Mouse (Mus musculus): Measurements from ENCODE around the gene Rph3a. TPM values are rescaled to one million over a fixed set of nuclear protein-coding genes. Genes with fewer than 3 reads are reported as not detected.

Rph3a gene
- polyA plus RNA-seq, 1 experiment from 2014 or later, result 0.57 TPM

GRCm38 (mm10) chr5:120968134-120968532, 41.8 kb downstream of the Rph3a start:
- Histone ChIP-seq H3K4me3 (ENCODE audit: low read depth, low read length) (no peak overlapping the region), H3K9ac (ENCODE audit: low read length) (no peak overlapping the region), H3K4me1 (ENCODE audit: control insufficient read depth, insufficient read depth, low read length) (no peaks in the 10 kb centered on the region), H3K9me3 (ENCODE audit: control insufficient read depth, low read length) (no peaks in the 10 kb centered on the region), H3K27ac (ENCODE audit: low read depth, low read length) (no peak overlapping the region), H3K27me3 (ENCODE audit: control insufficient read depth, insufficient read depth, low read length) (no peaks in the 10 kb centered on the region), H3K36me3 (ENCODE audit: control insufficient read depth, insufficient read depth, low read length) (no peaks in the 10 kb centered on the region), H3K4me2 (no peak overlapping the region)
- 64% methylated on average over 4 of the region's 4 CpGs for WGBS
- DNase-seq (ENCODE audit: low spot score, missing footprints) (no peak), ATAC-seq (ENCODE audit: low FRiP score) (no peak)

GRCm38 (mm10) chr5:120967355-120968133, 42.3 kb downstream of the Rph3a start:
- ATAC-seq (ENCODE audit: low FRiP score), result no peak
- no peak overlapping the region for H3K4me2 ChIP-seq
- no peaks in the 10 kb centered on the region for H3K4me1 ChIP-seq (ENCODE audit: control insufficient read depth, insufficient read depth, low read length)
- no peak overlapping the region for H3K4me3 ChIP-seq (ENCODE audit: low read depth, low read length)
- no peaks in the 10 kb centered on the region for H3K36me3 ChIP-seq (ENCODE audit: control insufficient read depth, insufficient read depth, low read length)
- H3K9ac ChIP-seq (ENCODE audit: low read length), result no peak overlapping the region
- WGBS, result 85% methylated on average over 13 of the region's 13 CpGs
- no peaks in the 10 kb centered on the region for H3K27me3 ChIP-seq (ENCODE audit: control insufficient read depth, insufficient read depth, low read length)
- H3K9me3 ChIP-seq (ENCODE audit: control insufficient read depth, low read length), result no peaks in the 10 kb centered on the region
- no peak overlapping the region for H3K27ac ChIP-seq (ENCODE audit: low read depth, low read length)
- no peak for DNase-seq (ENCODE audit: low spot score, missing footprints)

- no peaks in the 10 kb centered on the region for H3K36me3 ChIP-seq (ENCODE audit: control insufficient read depth, insufficient read depth, low read length)
- no peak for ATAC-seq (ENCODE audit: low FRiP score)
- WGBS, result 93% methylated on average over 8 of the region's 8 CpGs
Observed at GRCm38 (mm10) chr5:120966894-120967293, 43.0 kb downstream of the Rph3a start.

GRCm38 (mm10) chr5:120966156-120966555, 43.7 kb downstream of the Rph3a start:
- 84% methylated on average over 4 of the region's 4 CpGs for WGBS
- H3K27ac ChIP-seq (ENCODE audit: low read depth, low read length), result no peak overlapping the region
- H3K4me3 ChIP-seq (ENCODE audit: low read depth, low read length), result no peak overlapping the region
- ATAC-seq (ENCODE audit: low FRiP score) (no peak), DNase-seq (ENCODE audit: low spot score, missing footprints) (no peak)
- H3K9ac ChIP-seq (ENCODE audit: low read length), result no peak overlapping the region
- no peak overlapping the region for H3K4me2 ChIP-seq
- no peaks in the 10 kb centered on the region for H3K36me3 ChIP-seq (ENCODE audit: control insufficient read depth, insufficient read depth, low read length)
- no peaks in the 10 kb centered on the region for H3K27me3 ChIP-seq (ENCODE audit: control insufficient read depth, insufficient read depth, low read length)
- no peaks in the 10 kb centered on the region for H3K4me1 ChIP-seq (ENCODE audit: control insufficient read depth, insufficient read depth, low read length)
- H3K9me3 ChIP-seq (ENCODE audit: control insufficient read depth, low read length), result no peaks in the 10 kb centered on the region

More at GRCm38 (mm10) chr5:120966894-120967293, 43.0 kb downstream of the Rph3a start:
- Histone ChIP-seq H3K4me3 (ENCODE audit: low read depth, low read length) (no peak overlapping the region), H3K9ac (ENCODE audit: low read length) (no peak overlapping the region), H3K27ac (ENCODE audit: low read depth, low read length) (no peak overlapping the region), H3K9me3 (ENCODE audit: control insufficient read depth, low read length) (no peaks in the 10 kb centered on the region), H3K27me3 (ENCODE audit: control insufficient read depth, insufficient read depth, low read length) (no peaks in the 10 kb centered on the region), H3K4me1 (ENCODE audit: control insufficient read depth, insufficient read depth, low read length) (no peaks in the 10 kb centered on the region), H3K4me2 (no peak overlapping the region)
- no peak for DNase-seq (ENCODE audit: low spot score, missing footprints)

- ATAC-seq (ENCODE audit: low FRiP score), result no peak
- no peak for DNase-seq (ENCODE audit: low spot score, missing footprints)
- no peaks in the 10 kb centered on the region for H3K9me3 ChIP-seq (ENCODE audit: control insufficient read depth, low read length)
Observed at GRCm38 (mm10) chr5:120961004-120961403, 48.9 kb downstream of the Rph3a start.

GRCm38 (mm10) chr5:120953974-120954373, 55.9 kb downstream of the Rph3a start:
- no peak overlapping the region for H3K9ac ChIP-seq (ENCODE audit: low read length)
- no peak overlapping the region for H3K27ac ChIP-seq (ENCODE audit: low read depth, low read length)
- DNase-seq (ENCODE audit: low spot score, missing footprints) (peak; percentile 96), ATAC-seq (ENCODE audit: low FRiP score) (no peak)
- H3K27me3 ChIP-seq (ENCODE audit: control insufficient read depth, insufficient read depth, low read length), result no peaks in the 10 kb centered on the region
- H3K36me3 ChIP-seq (ENCODE audit: control insufficient read depth, insufficient read depth, low read length), result no peaks in the 10 kb centered on the region
- H3K4me3 ChIP-seq (ENCODE audit: low read depth, low read length), result no peak overlapping the region
- H3K4me1 ChIP-seq (ENCODE audit: control insufficient read depth, insufficient read depth, low read length), result no peaks in the 10 kb centered on the region
- no peaks in the 10 kb centered on the region for H3K9me3 ChIP-seq (ENCODE audit: control insufficient read depth, low read length)
- no peak overlapping the region for H3K4me2 ChIP-seq
- WGBS, result 14% methylated on average over 5 of the region's 5 CpGs

More at GRCm38 (mm10) chr5:120961004-120961403, 48.9 kb downstream of the Rph3a start:
- WGBS, result 46% methylated on average over 4 of the region's 4 CpGs
- Histone ChIP-seq H3K9ac (ENCODE audit: low read length) (no peak overlapping the region), H3K4me2 (no peak overlapping the region), H3K27me3 (ENCODE audit: control insufficient read depth, insufficient read depth, low read length) (no peaks in the 10 kb centered on the region), H3K4me3 (ENCODE audit: low read depth, low read length) (no peak overlapping the region), H3K36me3 (ENCODE audit: control insufficient read depth, insufficient read depth, low read length) (no peaks in the 10 kb centered on the region), H3K4me1 (ENCODE audit: control insufficient read depth, insufficient read depth, low read length) (no peaks in the 10 kb centered on the region), H3K27ac (ENCODE audit: low read depth, low read length) (no peak overlapping the region)

GRCm38 (mm10) chr5:120952242-120952770, 57.6 kb downstream of the Rph3a start:
- Histone ChIP-seq H3K9me3 (ENCODE audit: control insufficient read depth, low read length) (no peaks in the 10 kb centered on the region), H3K36me3 (ENCODE audit: control insufficient read depth, insufficient read depth, low read length) (no peaks in the 10 kb centered on the region), H3K4me3 (ENCODE audit: low read depth, low read length) (no peak overlapping the region), H3K4me1 (ENCODE audit: control insufficient read depth, insufficient read depth, low read length) (no peaks in the 10 kb centered on the region), H3K27ac (ENCODE audit: low read depth, low read length) (no peak overlapping the region), H3K27me3 (ENCODE audit: control insufficient read depth, insufficient read depth, low read length) (no peaks in the 10 kb centered on the region), H3K4me2 (no peak overlapping the region), H3K9ac (ENCODE audit: low read length) (no peak overlapping the region)
- ATAC-seq (ENCODE audit: low FRiP score) (no peak), DNase-seq (ENCODE audit: low spot score, missing footprints) (no peak)
- WGBS, result 73% methylated on average over 10 of the region's 10 CpGs

- H3K9me3 ChIP-seq (ENCODE audit: control insufficient read depth, low read length), result no peaks in the 10 kb centered on the region
- H3K27ac ChIP-seq (ENCODE audit: low read depth, low read length), result no peak overlapping the region
- no peak overlapping the region for H3K4me2 ChIP-seq
- H3K9ac ChIP-seq (ENCODE audit: low read length), result no peak overlapping the region
- no peak for DNase-seq (ENCODE audit: low spot score, missing footprints)
- no peak overlapping the region for H3K4me3 ChIP-seq (ENCODE audit: low read depth, low read length)
- no peaks in the 10 kb centered on the region for H3K27me3 ChIP-seq (ENCODE audit: control insufficient read depth, insufficient read depth, low read length)
- ATAC-seq (ENCODE audit: low FRiP score), result no peak
- WGBS, result 76% methylated on average over 10 of the region's 10 CpGs
- no peaks in the 10 kb centered on the region; the same call in 1 of the 2 replicates for H3K4me1 ChIP-seq (ENCODE audit: control insufficient read depth, insufficient read depth, low read length)
- no peaks in the 10 kb centered on the region for H3K36me3 ChIP-seq (ENCODE audit: control insufficient read depth, insufficient read depth, low read length)
Observed at GRCm38 (mm10) chr5:120942076-120942475, 67.8 kb downstream of the Rph3a start.

GRCm38 (mm10) chr5:120938586-120938985, 71.3 kb downstream of the Rph3a start:
- H3K36me3 ChIP-seq (ENCODE audit: control insufficient read depth, insufficient read depth, low read length), result no peaks in the 10 kb centered on the region
- DNase-seq (ENCODE audit: low spot score, missing footprints) (no peak), ATAC-seq (ENCODE audit: low FRiP score) (no peak)
- no peak overlapping the region for H3K27ac ChIP-seq (ENCODE audit: low read depth, low read length)
- no peak overlapping the region for H3K4me2 ChIP-seq
- no peak overlapping the region for H3K4me3 ChIP-seq (ENCODE audit: low read depth, low read length)
- H3K27me3 ChIP-seq (ENCODE audit: control insufficient read depth, insufficient read depth, low read length), result no peaks in the 10 kb centered on the region
- H3K9ac ChIP-seq (ENCODE audit: low read length), result no peak overlapping the region
- no peaks in the 10 kb centered on the region for H3K4me1 ChIP-seq (ENCODE audit: control insufficient read depth, insufficient read depth, low read length)
- no peaks in the 10 kb centered on the region for H3K9me3 ChIP-seq (ENCODE audit: control insufficient read depth, low read length)
- 49% methylated on average over 8 of the region's 8 CpGs for WGBS
